Comparison of ENCODE assay signal across 27 mouse cellular contexts in genomic region chr5:104126561-104127320, GRCm38 (mm10). TPM values are rescaled to one million over a fixed set of nuclear protein-coding genes. Genes with fewer than 3 reads are reported as not detected.
DNase-seq lines count a peak whose midpoint lies in the region; ATAC-seq and TF ChIP-seq lines count a peak whose summit lies in the region.
"Had no signal": no experiment of that assay in that cellular context is flagged by ENCODE, and none has a peak within 500 bp of the region (broad histone marks: within the 10 kb centered on the region; RNA-seq: fewer than 3 reads in every experiment).

No protein-coding gene starts in this region.

- DNase-seq in gastrocnemius, adult 18-20 months (ENCODE audit: low spot score) = peak; percentile 41
- no peak for DNase-seq in gastrocnemius, postnatal 14 days
- peak; percentile 10 for DNase-seq in hindbrain, postnatal 0 days (ENCODE audit: low spot score)
- no peak for DNase-seq in lung, postnatal 36 days
- no peak for DNase-seq in liver, embryonic 11.5 days (ENCODE audit: low spot score)
- DNase-seq: adrenal gland, adult 2 months; cerebellum, adult 9-10 months; gastrocnemius, postnatal 10 days; kidney, adult 2 months; kidney, postnatal 25 days; lung, adult 2 months; right cerebral cortex, postnatal 25 days; thymus, postnatal 4 days had no signal

- no peaks in the 10 kb centered on the region for H3K27me3 ChIP-seq in hindbrain, postnatal 0 days (ENCODE audit: insufficient read depth, low read length)
- H3K27me3 ChIP-seq in hindbrain, embryonic 13.5 days = no peaks in the 10 kb centered on the region
- H3K27me3 ChIP-seq in heart, embryonic 12.5 days (replicated peaks) = no peaks in the 10 kb centered on the region
- no peaks in the 10 kb centered on the region for H3K27me3 ChIP-seq in liver, embryonic 11.5 days (replicated peaks; ENCODE audit: control insufficient read depth, insufficient read depth, low read length)
- H3K27me3 ChIP-seq: embryonic facial prominence, embryonic 13.5 days; liver, embryonic 12.5 days; neural tube, embryonic 15.5 days had no signal

- intact Hi-C loops in gastrocnemius, postnatal 14 days (cut with DNase I; ENCODE audit: low total_unique reads) = no loop called here

- ATAC-seq in hindbrain, postnatal 0 days = no peak
- ATAC-seq in hindbrain, embryonic 13.5 days (ENCODE audit: low FRiP score) = no peak
- ATAC-seq in heart, embryonic 12.5 days (ENCODE audit: insufficient number of reproducible peaks, low FRiP score) = peak; percentile 24; the same call in 1 of the 2 replicates
- ATAC-seq in liver, embryonic 11.5 days (replicated peaks; ENCODE audit: low FRiP score) = no peak
- ATAC-seq: forebrain, embryonic 16.5 days; inflammation-experienced regulatory T-cells, adult 6 months; liver, embryonic 12.5 days; midbrain, embryonic 16.5 days had no signal

- no peaks in the 10 kb centered on the region for H3K36me3 ChIP-seq in hindbrain, postnatal 0 days (ENCODE audit: insufficient read depth, low read length)
- no peaks in the 10 kb centered on the region for H3K36me3 ChIP-seq in hindbrain, embryonic 13.5 days
- H3K36me3 ChIP-seq in heart, embryonic 12.5 days = no peaks in the 10 kb centered on the region
- no peaks in the 10 kb centered on the region for H3K36me3 ChIP-seq in liver, embryonic 11.5 days (ENCODE audit: control insufficient read depth, insufficient read depth, low read length)
- H3K36me3 ChIP-seq: embryonic facial prominence, embryonic 13.5 days; liver, embryonic 12.5 days; neural tube, embryonic 15.5 days had no signal

- no peaks in the 10 kb centered on the region for H3K9me3 ChIP-seq in hindbrain, postnatal 0 days (ENCODE audit: low read length)
- H3K9me3 ChIP-seq in hindbrain, embryonic 13.5 days = no peaks in the 10 kb centered on the region
- H3K9me3 ChIP-seq in heart, embryonic 12.5 days (replicated peaks) = no peaks in the 10 kb centered on the region
- H3K9me3 ChIP-seq in liver, embryonic 11.5 days (ENCODE audit: control insufficient read depth, low read length) = no peaks in the 10 kb centered on the region
- H3K9me3 ChIP-seq: embryonic facial prominence, embryonic 13.5 days; liver, embryonic 12.5 days; neural tube, embryonic 15.5 days had no signal

- H3K4me3 ChIP-seq in hindbrain, postnatal 0 days (ENCODE audit: low read length) = no peak overlapping the region
- no peak overlapping the region for H3K4me3 ChIP-seq in hindbrain, embryonic 13.5 days
- H3K4me3 ChIP-seq in heart, embryonic 12.5 days = no peak overlapping the region
- no peak overlapping the region for H3K4me3 ChIP-seq in liver, embryonic 11.5 days (ENCODE audit: low read depth, low read length)
- H3K4me3 ChIP-seq: embryonic facial prominence, embryonic 13.5 days; liver, embryonic 12.5 days; neural tube, embryonic 15.5 days had no signal

- no peak overlapping the region for H3K9ac ChIP-seq in hindbrain, postnatal 0 days (replicated peaks; ENCODE audit: low read length)
- no peak overlapping the region for H3K9ac ChIP-seq in hindbrain, embryonic 13.5 days
- H3K9ac ChIP-seq in heart, embryonic 12.5 days = no peak overlapping the region
- H3K9ac ChIP-seq in liver, embryonic 11.5 days (ENCODE audit: low read depth, low read length) = no peak overlapping the region
- H3K9ac ChIP-seq: embryonic facial prominence, embryonic 13.5 days; liver, embryonic 12.5 days; neural tube, embryonic 15.5 days had no signal

- no peak overlapping the region for H3K27ac ChIP-seq in hindbrain, postnatal 0 days
- H3K27ac ChIP-seq in hindbrain, embryonic 13.5 days = no peak overlapping the region
- H3K27ac ChIP-seq in heart, embryonic 12.5 days (ENCODE audit: poor library complexity, severe bottlenecking) = no peak overlapping the region
- no peak overlapping the region for H3K27ac ChIP-seq in liver, embryonic 11.5 days (ENCODE audit: low read depth, low read length)
- H3K27ac ChIP-seq: embryonic facial prominence, embryonic 13.5 days; liver, embryonic 12.5 days; neural tube, embryonic 15.5 days had no signal

- WGBS in hindbrain, postnatal 0 days = 80% methylated on average over 12 of the region's 12 CpGs
- 87% methylated on average over 12 of the region's 12 CpGs for WGBS in hindbrain, embryonic 13.5 days
- WGBS in heart, embryonic 12.5 days = 67% methylated on average over 12 of the region's 12 CpGs
- WGBS in liver, embryonic 11.5 days = 78% methylated on average over 12 of the region's 12 CpGs

- no peak overlapping the region for H3K4me2 ChIP-seq in hindbrain, postnatal 0 days (ENCODE audit: low read depth, low read length)
- H3K4me2 ChIP-seq in hindbrain, embryonic 13.5 days = no peak overlapping the region
- no peak overlapping the region for H3K4me2 ChIP-seq in heart, embryonic 12.5 days
- no peak overlapping the region for H3K4me2 ChIP-seq in liver, embryonic 11.5 days
- H3K4me2 ChIP-seq: embryonic facial prominence, embryonic 13.5 days; liver, embryonic 12.5 days; neural tube, embryonic 15.5 days had no signal

- no peak for TF ChIP-seq CTCF in hindbrain, postnatal 0 days (IDR thresholded peaks at IDR 0.05; ENCODE audit: low read depth)

- no peaks in the 10 kb centered on the region; the same call in 1 of the 2 replicates for H3K4me1 ChIP-seq in hindbrain, postnatal 0 days (ENCODE audit: insufficient read depth, low read length)
- peaks cover 8% of the 10 kb centered on the region; the same call in 1 of the 2 replicates for H3K4me1 ChIP-seq in hindbrain, embryonic 13.5 days (replicated peaks)
- peaks cover 3% of the 10 kb centered on the region; the same call in 1 of the 2 replicates for H3K4me1 ChIP-seq in heart, embryonic 12.5 days (replicated peaks)
- H3K4me1 ChIP-seq in liver, embryonic 11.5 days (replicated peaks; ENCODE audit: control insufficient read depth, insufficient read depth, low read length) = no peaks in the 10 kb centered on the region
- H3K4me1 ChIP-seq: liver, embryonic 12.5 days; neural tube, embryonic 15.5 days had no signal

RNA-seq across cellular contexts. Expression of gene Sparcl1, which starts 13.2 kb away (rescaled TPM):
- 100 to 1,000 TPM; 111 to 112 TPM for total RNA-seq in gastrocnemius, adult 18-20 months (2021)
- total RNA-seq in gastrocnemius, postnatal 14 days (2021) = 100 to 1,000 TPM; 243 to 252 TPM
- 660 and 723 TPM in 2 replicates for total RNA-seq in hindbrain, postnatal 0 days (2014; rRNA removed)
- 782 and 913 TPM in 2 replicates for polyA plus RNA-seq in hindbrain, postnatal 0 days (2015; fragmentation: Nextera tagmentation; extraction: Ambion mirVana)
- 150 and 151 TPM in 2 replicates for polyA plus RNA-seq in hindbrain, embryonic 13.5 days (2015; fragmentation: Nextera tagmentation; extraction: Ambion mirVana)
- polyA plus RNA-seq in heart, embryonic 12.5 days (2016; fragmentation: Nextera tagmentation; extraction: Ambion mirVana) = 21.2 and 25.4 TPM in 2 replicates
- polyA plus RNA-seq in liver, embryonic 11.5 days (2014; fragmentation: Nextera tagmentation; extraction: Ambion mirVana) = 5.6 and 6.8 TPM in 2 replicates
- polyA plus RNA-seq: inflammation-experienced regulatory T-cells, adult 6 months had no signal

RNA-seq across cellular contexts. Expression of gene Dspp, which starts 43.8 kb away (rescaled TPM):
- total RNA-seq in gastrocnemius, adult 18-20 months (2021) = not detected
- not detected for total RNA-seq in gastrocnemius, postnatal 14 days (2021)
- total RNA-seq in hindbrain, postnatal 0 days (2014; rRNA removed) = not detected in 2 replicates
- polyA plus RNA-seq in hindbrain, postnatal 0 days (2015; fragmentation: Nextera tagmentation; extraction: Ambion mirVana) = not detected in 2 replicates
- not detected in 2 replicates for polyA plus RNA-seq in hindbrain, embryonic 13.5 days (2015; fragmentation: Nextera tagmentation; extraction: Ambion mirVana)
- not detected in 2 replicates for polyA plus RNA-seq in heart, embryonic 12.5 days (2016; fragmentation: Nextera tagmentation; extraction: Ambion mirVana)
- not detected in 2 replicates for polyA plus RNA-seq in liver, embryonic 11.5 days (2014; fragmentation: Nextera tagmentation; extraction: Ambion mirVana)
- total RNA-seq: adrenal gland, adult 2 months; gastrocnemius, postnatal 10 days had no signal
- polyA plus RNA-seq: adrenal gland, adult 2 months; hindbrain, embryonic 11.5 days; inflammation-experienced regulatory T-cells, adult 6 months; kidney, adult 2 months; limb, embryonic 11.5 days; liver, embryonic 12.5 days; lung, adult 2 months; midbrain, embryonic 16.5 days; neural tube, embryonic 15.5 days; spleen, adult 2 months; stomach, embryonic 14.5 days had no signal

RNA-seq across cellular contexts. Expression of gene Gm17660, which starts 49.3 kb away (rescaled TPM):
- not detected for total RNA-seq in gastrocnemius, adult 18-20 months (2021)
- total RNA-seq in gastrocnemius, postnatal 14 days (2021) = not detected
- total RNA-seq in hindbrain, postnatal 0 days (2014; rRNA removed) = 0.58 TPM in 1 of 2 replicates, not detected in the other
- polyA plus RNA-seq in hindbrain, postnatal 0 days (2015; fragmentation: Nextera tagmentation; extraction: Ambion mirVana) = 0.61 TPM in 1 of 2 replicates, not detected in the other
- polyA plus RNA-seq in hindbrain, embryonic 13.5 days (2015; fragmentation: Nextera tagmentation; extraction: Ambion mirVana) = not detected in 2 replicates
- not detected in 2 replicates for polyA plus RNA-seq in heart, embryonic 12.5 days (2016; fragmentation: Nextera tagmentation; extraction: Ambion mirVana)
- not detected in 2 replicates for polyA plus RNA-seq in liver, embryonic 11.5 days (2014; fragmentation: Nextera tagmentation; extraction: Ambion mirVana)
- total RNA-seq: adrenal gland, adult 2 months; gastrocnemius, postnatal 10 days; left cerebral cortex, adult 8-10 months had no signal
- polyA plus RNA-seq: adrenal gland, adult 2 months; cortical plate, adult 2 months; embryonic facial prominence, embryonic 13.5 days; forebrain, embryonic 16.5 days; hindbrain, embryonic 11.5 days; inflammation-experienced regulatory T-cells, adult 6 months; kidney, adult 2 months; limb, embryonic 11.5 days; liver, embryonic 12.5 days; lung, adult 2 months; midbrain, embryonic 16.5 days; neural tube, embryonic 15.5 days; spleen, adult 2 months; stomach, embryonic 14.5 days had no signal

Comparison
In these comparisons a context has a peak if more than half of its experiments do, and no peak if none do; other contexts are left out.
1. DNase-seq: peak in gastrocnemius, adult 18-20 months (single experiment) and hindbrain, postnatal 0 days (single experiment); none in gastrocnemius, postnatal 14 days (single experiment), lung, postnatal 36 days (single experiment) and liver, embryonic 11.5 days (single experiment).